Mouse (Mus musculus): Measurements from ENCODE around the gene Rreb1.

Gene Rreb1

DNA sequence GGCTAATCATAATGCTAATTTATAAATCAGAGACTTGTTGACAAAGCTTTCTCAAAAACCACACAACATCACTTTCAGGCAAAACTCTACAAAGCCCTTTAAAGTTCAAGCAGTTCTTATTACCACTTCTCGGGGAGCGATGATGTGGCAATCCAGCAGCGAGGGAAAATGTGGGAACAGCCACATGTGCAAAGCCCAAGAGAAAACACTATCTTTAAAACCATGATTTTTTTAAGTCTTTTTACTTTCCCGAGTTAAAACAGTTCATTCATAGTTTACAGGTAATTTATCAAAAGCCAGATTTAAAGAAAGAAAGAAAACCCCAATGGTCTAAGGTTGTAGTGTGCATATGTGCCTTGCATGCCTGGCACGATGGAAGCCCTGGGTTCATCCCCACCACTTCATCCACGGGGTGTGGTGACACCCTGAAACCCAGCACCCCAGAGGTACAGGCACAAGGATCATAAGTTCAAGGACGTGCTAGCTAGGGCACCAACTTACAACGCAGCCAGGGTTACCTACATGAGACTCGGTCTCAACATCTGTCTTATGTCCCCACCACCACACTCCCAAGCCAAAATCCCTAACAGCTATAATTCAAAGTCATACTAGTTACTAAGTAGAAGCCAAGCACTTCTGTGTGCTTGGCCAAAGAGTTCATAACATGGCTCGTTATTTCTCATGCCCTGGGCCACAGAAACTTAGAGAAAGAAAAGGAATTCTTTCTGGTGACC lies 214.6 kb downstream of the Rreb1 start:
- DNase-seq: no peak

DNA sequence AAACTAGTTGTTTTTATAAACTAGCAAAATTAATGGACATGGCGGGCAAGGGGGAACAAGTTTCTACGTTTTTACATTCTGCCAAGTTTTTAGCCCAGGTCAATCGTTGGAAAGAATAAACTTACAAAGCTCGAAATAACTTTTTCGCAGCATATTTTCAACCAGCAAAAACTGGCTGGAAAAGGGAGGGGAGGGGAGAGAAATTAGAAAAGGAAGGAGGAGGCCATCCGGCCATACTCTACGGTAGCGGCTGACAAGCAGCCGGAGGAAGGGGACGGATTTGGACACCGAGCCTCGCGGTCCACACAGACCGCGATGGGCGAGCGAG lies 215.1 kb downstream of the Rreb1 start:
- no peak for DNase-seq

DNA sequence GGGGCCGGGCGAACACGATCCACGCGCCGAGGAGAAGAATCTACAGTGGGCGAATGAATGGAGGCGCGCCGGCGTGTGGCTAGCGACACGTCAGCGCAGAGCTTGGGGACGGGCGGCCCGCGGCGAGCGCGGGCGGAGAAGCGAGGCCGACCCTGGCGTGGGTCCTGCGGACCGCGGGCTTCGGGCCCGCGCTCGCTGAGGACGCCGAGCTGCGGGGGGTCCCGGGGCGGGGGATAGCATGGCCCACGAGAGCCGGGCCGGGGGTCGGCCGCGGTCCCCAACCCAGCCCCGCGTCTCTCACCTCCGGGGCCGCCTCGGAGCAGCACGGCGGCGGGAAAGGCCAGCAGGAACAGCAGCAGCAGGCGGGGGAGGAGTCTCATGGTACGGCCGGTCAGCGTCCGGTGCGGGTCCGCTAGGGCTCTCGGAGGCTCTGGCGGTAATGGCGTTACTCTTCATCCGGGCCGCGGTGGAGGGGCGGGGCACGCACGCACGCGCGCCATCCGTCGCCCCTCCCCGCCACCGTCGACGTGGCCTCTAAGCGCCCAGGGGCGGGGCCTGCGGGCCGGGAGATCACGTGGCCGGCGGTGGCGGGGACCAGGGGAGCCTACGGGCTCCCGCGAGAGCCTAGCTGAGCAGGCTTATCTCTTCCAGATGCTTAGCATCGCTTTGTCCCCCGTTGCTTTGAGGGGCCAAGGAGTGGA lies 215.7 kb downstream of the Rreb1 start, which contains the start of gene Ssr1:
Gene Ssr1, minus strand, starts transcription at position 514 of the 701 bp plus-strand sequence.
- DNase-seq: peak; percentile 97

DNA sequence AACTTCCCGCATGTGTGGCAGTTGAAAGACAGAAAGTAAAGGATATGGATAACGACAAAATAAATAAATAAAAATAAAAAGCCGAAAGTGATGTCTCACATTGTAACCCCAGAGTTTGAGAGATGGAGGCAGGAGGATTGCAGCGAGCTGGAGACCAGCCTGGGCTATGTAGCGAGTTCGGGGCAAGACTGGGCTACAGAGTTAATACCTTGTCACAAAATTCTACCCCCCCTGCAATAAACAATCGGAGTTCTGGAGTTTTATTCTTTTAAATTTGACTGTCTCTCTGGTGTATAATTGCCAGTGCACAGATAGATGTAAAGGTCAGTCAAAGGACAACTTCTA lies 216.2 kb downstream of the Rreb1 start:
- no peak for DNase-seq

DNA sequence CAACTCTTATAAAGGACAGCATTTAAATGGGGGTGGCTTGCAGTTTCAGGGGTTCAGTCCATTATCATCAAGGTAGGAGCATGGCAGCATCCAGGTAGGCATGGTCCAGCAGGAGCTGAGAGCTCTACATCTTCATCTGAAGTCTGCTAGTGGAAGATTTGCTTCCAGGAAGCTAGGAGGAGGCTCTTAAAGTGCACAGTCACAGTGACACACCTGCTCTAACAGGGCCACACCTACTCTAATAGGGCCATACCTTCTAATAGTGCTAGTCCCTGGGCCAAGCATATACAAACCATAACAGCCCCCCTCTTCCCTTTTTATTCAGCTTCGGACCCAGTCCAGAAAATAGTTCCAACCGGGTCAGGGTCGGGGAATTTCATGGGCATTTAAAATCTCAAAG lies 221.5 kb downstream of the Rreb1 start:
- DNase-seq: no peak
